8 mouse cellular contexts compared by ENCODE assay signal in genomic region chr7:4501558-4502397, GRCm38 (mm10). TPM values are rescaled to one million over a fixed set of nuclear protein-coding genes. Genes with fewer than 3 reads are reported as not detected.
A peak's percentile ranks its signal among the peaks of the same experiment; 100 is the strongest.
DNase-seq lines count a peak whose midpoint lies in the region; ATAC-seq and TF ChIP-seq lines count a peak whose summit lies in the region.

Gene Ppp1r12c (minus strand): TSS chr7:4501680.

- peak within 1 kb of the TSS; percentile 91 for H3K4me2 ChIP-seq in hindbrain, postnatal 0 days (ENCODE audit: low read depth, low read length)

- peak; percentile 94 for ATAC-seq in hindbrain, postnatal 0 days
- ATAC-seq in megakaryocyte, adult 5-6 weeks (ENCODE audit: poor library complexity, severe bottlenecking), result peak; percentile 80

- H3K4me3 ChIP-seq in gastrocnemius, adult 2 months, result peak within 1 kb of the TSS; percentile 95
- peak within 1 kb of the TSS; percentile 92 for H3K4me3 ChIP-seq in hindbrain, postnatal 0 days (ENCODE audit: low read length)
- peak within 1 kb of the TSS; percentile 91 for H3K4me3 ChIP-seq in left cerebral cortex, adult 2 months

- peak within 1 kb of the TSS; percentile 96 for H3K9ac ChIP-seq in hindbrain, postnatal 0 days (replicated peaks; ENCODE audit: low read length)

- DNase-seq in WW6 (ENCODE audit: low read depth, low spot score), result peak; percentile 73
- peak; percentile 85 to 94 for DNase-seq in cerebellum, postnatal 4 days (ENCODE audit: low spot score in 2 of 2)
- peak; percentile 98 for DNase-seq in gastrocnemius, adult 2 months
- peak; percentile 97 for DNase-seq in hindbrain, postnatal 0 days (ENCODE audit: low spot score)
- DNase-seq in left cerebral cortex, adult 2 months (ENCODE audit: extremely low spot score in 1 of 2, low spot score in 2 of 2), result peak; percentile 96 to 98
- DNase-seq in right cerebral cortex, adult 2 months (ENCODE audit: low spot score in 2 of 2), result peak; percentile 96 to 97
- peak; percentile 96 for DNase-seq in urinary bladder, postnatal 14 days (ENCODE audit: low spot score)

- no peaks in the 10 kb centered on the region for H3K9me3 ChIP-seq in hindbrain, postnatal 0 days (ENCODE audit: low read length)

- peak within 1 kb of the TSS; percentile 99 for H3K27ac ChIP-seq in gastrocnemius, adult 2 months
- peak within 1 kb of the TSS; percentile 92 for H3K27ac ChIP-seq in hindbrain, postnatal 0 days
- peak within 1 kb of the TSS; percentile 89 for H3K27ac ChIP-seq in left cerebral cortex, adult 2 months

- no peaks in the 10 kb centered on the region for H3K27me3 ChIP-seq in hindbrain, postnatal 0 days (ENCODE audit: insufficient read depth, low read length)

- under 1% methylated on average over 61 of the region's 62 CpGs for WGBS in hindbrain, postnatal 0 days

- peaks cover 30% of the 10 kb centered on the region for H3K4me1 ChIP-seq in hindbrain, postnatal 0 days (ENCODE audit: insufficient read depth, low read length)

- TF ChIP-seq CTCF in gastrocnemius, adult 2 months (IDR thresholded peaks at IDR 0.05), result no peak
- no peak for TF ChIP-seq CTCF in hindbrain, postnatal 0 days (IDR thresholded peaks at IDR 0.05; ENCODE audit: low read depth)
- TF ChIP-seq CTCF in left cerebral cortex, adult 2 months (IDR thresholded peaks at IDR 0.05), result no peak

- H3K36me3 ChIP-seq in hindbrain, postnatal 0 days (ENCODE audit: insufficient read depth, low read length), result no peaks in the 10 kb centered on the region; the same call in 1 of the 2 replicates

- intact Hi-C loops in gastrocnemius, adult 2 months (cut with DNase I), result loop anchor here (10.0 kb wide), 1 partner anchor 1783 kb away; the partner anchor contains the start of gene Zfp667
- intact Hi-C loops in left cerebral cortex, adult 2 months (cut with DNase I), result loop anchor here (5.0 to 10.0 kb wide), 2 partner anchors 367 to 561 kb away; partner anchors contain the start of genes Leng8 and U2af2

RNA-seq across cellular contexts. Expression of gene Ppp1r12c, which starts in this region (rescaled TPM):
- 10 to 100 TPM; 17.8 to 24.8 TPM for total RNA-seq in gastrocnemius, adult 2 months (2021)
- total RNA-seq in hindbrain, postnatal 0 days (2014; rRNA removed), result 88.2 and 109 TPM in 2 replicates
- 33.9 and 42.0 TPM in 2 replicates for polyA plus RNA-seq in hindbrain, postnatal 0 days (2015; fragmentation: Nextera tagmentation; extraction: Ambion mirVana)
- 100 to 1,000 TPM; 173 to 177 TPM for total RNA-seq in left cerebral cortex, adult 2 months (2021)
- total RNA-seq in megakaryocyte, adult 5-6 weeks (2015), result 106 and 134 TPM in 2 replicates
- 146 and 169 TPM in 2 replicates for total RNA-seq in megakaryocyte, adult 5-6 weeks (2017)

Comparison
In these comparisons a context has a peak if more than half of its experiments do, and no peak if none do; other contexts are left out.
1. Peak in every context shown above with its lines: DNase-seq, ATAC-seq, H3K4me3 ChIP-seq and H3K27ac ChIP-seq.